Mouse (Mus musculus) mesoderm, embryonic 11.5 days (tissue): Measurements from ENCODE around the gene Celsr1.

Experiments
- DNase-seq: peaks from one replicate; pipeline ENCODE4 v3.0.0-alpha.2; 2012; ENCODE audit warnings: low read depth, low spot score

Gene Celsr1

DNA sequence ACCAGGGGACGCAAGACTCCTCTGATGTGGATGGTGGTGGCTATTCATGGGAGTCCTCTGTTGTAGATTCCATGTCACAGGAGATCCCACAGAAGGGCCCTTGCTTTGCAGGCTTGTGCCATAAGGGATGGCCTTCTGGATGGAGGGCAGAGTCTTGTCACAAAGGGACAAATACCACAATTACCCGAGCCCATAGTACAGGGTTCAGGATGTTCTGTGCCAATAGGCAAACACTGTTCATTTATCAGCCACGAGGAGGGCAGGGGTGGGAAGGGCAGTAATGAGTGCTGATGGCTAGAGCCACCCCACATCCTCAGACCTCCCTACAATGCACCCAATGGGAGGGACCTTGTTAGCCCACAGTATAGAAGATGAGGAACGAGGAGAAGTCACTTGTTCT is 71.9 kb downstream of the Celsr1 start:
- DNase-seq: no peak

DNA sequence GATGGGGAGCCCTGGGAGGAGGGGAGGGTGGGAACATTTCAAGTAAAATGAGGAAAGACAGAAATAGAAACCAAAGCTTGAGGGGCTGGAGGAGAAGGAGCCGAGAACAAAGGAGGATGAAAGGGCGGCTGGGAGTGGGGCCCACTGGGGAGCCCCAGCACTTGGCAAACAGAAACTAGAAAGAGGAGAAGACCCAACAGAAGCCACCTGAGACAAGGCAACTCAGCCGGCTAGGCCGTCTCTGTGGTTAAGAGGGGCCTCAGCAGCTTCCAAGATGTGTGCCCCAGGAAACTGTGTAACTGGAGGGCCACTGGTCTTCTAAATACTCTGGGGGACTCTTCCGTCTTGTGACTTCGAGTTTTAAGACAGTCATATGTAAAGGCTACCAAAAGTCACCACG is 72.4 kb downstream of the Celsr1 start:
- DNase-seq: no peak

DNA sequence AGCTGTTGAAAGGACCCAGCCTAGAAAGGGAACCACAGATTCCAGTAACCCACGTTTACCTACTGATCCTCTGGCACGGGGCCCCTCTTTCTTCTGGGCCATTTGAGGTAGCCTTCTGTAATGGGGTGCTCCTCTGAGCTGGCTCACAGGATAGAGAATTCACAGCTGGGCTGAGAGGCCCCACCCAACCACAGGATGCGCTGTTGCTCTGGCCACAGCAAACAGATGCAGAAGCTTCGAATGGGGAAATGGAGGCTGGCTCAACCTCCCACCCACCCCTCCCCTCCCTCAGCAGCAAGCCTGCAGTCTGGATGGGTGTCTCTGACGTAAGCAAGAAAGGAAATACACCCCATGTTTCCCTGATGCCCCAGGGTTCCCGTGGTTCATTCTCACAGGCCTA is 77.4 kb downstream of the Celsr1 start:
- DNase-seq: no peak

DNA sequence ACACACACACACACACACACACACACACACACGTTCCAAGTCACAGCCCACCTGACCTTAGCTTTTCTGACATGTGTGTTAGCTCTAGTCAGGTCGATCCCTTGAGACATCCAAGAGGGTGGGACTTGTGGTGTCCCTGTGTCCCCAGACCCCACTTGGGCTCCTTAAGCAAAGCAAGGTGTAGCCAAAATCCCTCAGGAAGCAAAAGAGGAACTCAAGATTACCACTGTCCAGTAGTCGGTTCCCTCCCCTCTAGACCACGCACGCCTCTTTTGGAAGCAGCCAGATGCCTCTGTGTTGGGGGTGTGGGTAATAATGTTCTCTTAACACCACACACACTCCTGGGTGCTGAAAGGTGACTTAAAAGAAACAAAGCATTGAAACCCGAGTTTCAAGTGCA is 80.1 kb downstream of the Celsr1 start:
- DNase-seq: no peak

DNA sequence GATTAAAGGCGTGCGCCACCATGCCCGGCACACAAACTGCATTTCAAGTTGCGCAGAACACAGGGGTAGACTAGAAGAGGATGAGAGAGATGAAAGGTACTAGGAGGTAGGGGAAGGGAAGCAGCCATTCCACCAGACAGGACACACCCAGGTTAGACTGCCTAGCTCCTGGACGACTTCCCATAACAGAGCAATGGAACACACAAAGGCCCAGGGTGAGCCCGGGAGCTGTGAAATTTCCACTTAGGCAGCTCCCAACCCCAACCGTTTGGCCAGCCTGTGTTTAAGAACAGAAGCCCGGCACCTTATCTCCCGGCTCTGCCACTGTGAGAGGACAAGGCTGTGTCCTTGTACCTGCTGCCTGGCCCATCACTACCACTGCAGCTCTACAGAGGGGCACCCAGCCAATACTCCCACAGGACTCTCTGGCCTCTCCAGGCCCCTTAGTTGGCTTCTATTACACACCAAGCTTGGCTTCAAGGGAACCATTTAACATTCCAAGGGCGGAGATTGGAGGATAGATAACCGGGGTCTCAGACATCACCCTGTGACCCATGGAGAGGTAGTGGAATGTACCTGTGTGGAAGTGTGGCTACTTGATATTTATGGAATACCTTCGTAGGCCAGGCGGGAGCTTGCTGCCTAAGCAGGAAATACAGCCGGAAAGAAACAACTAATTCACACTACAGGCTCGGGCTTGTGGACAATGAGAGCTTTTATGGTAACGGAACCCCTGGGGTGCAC is 84.0 kb downstream of the Celsr1 start:
- no peak for DNase-seq

DNA sequence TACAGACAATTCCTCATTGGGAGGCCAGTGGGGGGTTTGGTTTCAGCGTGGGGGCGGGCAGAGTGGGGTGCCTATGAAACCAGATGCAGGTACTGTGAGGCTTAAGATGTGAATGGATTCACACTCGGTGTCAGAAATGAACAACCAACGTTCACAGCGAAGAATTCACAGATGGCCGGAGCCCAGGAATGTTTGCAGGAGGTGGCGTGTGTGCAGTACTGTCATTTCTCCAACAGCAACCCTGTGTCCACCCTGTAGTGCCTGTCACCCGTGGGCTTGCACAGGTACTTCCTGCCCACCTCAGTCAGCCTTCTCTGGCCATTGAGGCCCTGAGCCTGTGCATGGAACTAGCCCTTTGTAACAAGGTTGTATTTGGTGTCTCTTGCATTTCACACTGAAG is 85.6 kb downstream of the Celsr1 start:
- DNase-seq: no peak

DNA sequence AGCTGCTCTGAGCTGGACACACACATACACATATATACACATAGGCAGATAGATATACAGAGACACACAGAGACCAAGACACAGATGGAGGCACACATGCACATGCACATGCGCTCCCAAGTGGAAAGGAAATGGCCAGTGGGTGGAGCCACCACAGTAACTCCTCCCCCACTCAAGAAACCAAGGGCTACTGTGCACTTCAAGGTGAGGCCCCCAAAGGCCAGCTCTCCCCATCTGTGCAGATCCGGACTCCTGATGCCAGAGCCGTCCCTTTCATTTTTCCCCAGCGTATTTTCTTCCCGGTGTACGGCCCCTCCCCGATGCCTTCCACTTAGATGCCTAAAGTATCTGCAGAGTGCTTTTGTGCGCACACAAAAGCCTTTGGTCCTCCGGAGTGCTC is 86.0 kb downstream of the Celsr1 start:
- DNase-seq: no peak

DNA sequence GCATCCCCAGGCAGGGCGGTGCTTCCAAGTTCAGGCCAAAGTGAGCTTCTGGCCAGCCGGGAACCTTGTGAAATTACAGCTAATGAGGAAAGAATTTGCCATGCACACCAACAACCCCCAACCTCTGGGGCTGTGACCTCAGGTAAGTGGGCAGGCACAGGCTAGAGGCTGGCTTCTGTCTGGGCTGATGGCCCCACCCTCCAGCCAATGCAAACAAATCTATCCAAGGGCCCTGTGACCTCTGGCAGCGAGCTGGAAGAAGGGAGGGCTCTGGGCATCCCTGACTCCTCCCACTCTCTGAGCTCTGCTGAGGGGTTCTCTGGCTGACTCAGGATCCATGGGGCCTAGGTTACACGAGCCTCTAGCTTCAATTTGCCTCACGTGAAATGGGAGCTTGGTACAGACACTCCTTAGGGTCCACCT is 97.9 kb downstream of the Celsr1 start:
- no peak for DNase-seq

DNA sequence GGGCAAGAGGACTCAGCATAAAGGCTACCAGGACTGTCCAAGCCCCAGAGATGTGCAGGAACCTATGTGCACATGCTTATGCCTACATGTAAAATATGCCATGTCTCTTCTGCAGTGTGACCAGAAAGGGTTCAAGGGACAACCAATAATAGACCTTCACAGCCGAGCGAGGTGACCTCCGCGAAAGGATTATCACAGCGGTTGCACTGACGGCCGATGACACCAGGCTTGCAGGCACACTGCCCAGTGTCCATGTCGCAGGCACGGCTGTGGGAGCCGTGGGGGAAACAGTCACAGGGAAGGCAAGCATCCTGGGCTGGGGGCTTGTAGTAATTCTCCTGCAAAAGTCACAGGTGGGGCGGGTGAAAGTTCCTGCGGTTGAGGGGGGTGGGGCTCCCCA is 105.4 kb downstream of the Celsr1 start:
- no peak for DNase-seq

DNA sequence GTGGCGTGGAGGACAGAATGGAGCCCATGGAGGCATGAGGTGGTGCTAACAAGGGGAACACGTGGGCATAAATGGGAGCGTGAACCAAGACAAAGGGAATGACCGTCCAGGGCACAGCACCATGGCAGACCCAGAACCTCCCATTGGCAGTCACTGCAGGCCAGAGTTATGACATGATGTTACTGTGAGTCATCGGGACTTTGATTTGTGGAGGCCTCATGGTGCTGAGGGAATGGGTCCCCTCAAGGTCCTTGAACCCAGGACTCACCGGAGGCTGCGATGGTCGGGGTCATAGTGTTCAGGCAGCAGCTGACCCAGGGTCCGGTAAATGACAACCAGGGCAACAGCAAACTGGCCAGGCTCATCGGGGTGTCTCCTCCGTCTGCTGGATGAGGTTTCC is 111.7 kb downstream of the Celsr1 start:
- DNase-seq: no peak

DNA sequence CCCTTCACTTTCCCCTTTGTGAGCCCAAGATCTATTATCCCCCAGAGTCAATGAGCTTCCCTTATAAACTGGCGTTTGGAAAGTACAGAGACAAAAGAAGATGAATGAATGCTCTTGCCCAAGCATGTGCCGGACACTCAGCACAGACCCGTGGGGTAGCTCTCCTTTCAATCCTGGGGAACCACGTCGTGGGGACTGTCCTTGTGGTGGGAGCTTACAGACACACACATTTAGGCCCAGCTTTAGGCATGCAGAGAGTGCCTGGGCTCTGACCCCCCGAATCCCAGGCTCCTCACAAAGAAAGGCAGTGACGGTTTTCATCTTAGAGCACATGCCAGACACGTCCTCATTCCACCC is 113.7 kb downstream of the Celsr1 start:
- peak; percentile 45 for DNase-seq

DNA sequence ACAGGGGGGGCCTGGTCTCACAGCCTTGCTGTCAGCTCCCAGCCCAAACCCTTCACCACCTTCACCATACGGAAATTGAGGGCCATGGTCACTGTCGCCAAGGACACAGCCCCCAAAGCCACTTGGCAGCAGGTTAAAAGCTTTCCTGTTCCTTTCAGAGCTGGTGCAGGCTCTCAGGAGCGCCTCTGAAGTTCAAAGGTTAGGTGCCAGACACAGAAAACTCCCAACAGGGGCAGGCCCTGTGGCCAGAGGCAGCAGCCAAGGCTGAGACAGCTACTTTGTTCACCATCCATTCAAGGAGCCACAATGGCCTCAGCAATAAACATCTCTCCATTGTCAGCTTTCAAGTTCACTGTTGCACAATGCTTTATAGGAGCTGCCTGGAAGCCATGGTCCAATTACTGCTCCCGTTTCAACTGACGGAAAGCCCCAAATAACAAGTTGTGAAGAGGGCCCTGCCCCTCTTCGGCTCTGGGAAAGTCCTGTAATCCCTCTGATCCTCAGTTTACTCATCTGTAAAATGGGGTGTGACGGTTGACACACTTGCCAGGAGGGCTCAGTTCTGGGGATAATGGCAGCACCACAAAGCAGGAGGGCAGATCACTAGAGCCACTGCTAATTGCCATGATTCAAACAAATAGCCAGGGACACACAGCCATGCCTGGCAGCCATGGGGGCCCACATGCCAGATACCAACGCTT is 114.2 kb downstream of the Celsr1 start:
- DNase-seq: peak; percentile 50

DNA sequence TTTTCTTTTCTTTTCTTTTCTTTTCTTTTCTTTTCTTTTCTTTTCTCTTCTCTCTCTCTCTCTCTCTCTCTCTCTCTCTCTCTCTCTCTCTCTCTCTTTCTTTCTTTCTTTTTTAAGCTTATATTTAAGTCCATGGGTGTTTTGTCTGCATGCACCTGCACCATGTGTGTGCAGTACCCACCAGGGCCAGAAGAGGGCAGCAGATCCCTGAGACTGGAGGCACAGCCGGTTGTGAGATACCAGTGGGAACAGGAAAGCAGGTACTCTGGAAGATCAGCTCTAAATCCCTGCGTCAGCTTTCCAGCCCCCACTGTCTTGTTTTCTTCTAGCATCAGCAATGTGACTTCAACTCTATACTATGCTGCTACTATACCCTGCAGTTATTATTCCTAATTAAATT is 120.0 kb downstream of the Celsr1 start:
- peak; percentile 81 for DNase-seq

DNA sequence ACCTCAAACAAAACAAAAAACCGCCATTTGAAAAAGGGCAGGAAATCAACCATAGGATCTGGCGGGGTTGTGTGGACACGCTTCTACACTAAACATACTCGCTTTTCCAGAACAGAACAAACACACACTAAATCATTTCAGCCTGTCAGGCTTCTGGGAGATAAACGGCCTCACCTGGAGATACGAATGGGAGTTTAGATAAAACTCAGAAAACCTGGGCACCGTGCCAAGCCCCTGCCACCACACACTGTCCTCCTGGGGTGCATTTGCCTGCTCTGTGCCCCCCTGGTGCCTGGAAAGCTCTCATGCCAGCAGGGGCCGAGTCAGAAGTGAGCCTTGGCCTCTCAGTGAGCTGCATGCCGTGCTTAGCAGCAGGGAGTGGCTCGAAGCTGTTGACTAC is 123.6 kb downstream of the Celsr1 start:
- no peak for DNase-seq

DNA sequence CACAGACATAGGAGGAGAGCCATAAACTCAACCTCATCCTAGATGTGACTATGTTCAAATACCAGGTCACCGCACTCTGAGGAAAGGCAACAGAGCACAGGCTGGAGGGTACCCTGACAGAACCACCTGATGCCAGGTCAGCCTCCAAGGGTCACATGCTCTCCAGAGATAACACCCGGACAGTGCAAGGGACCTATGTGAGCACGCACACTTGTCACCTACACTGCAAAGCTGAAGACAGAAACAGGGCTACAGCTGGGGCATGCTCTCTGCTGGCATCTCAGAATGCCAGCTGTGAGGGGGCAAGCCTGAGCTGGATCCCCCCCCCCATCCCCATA is 124.1 kb downstream of the Celsr1 start:
- no peak for DNase-seq

DNA sequence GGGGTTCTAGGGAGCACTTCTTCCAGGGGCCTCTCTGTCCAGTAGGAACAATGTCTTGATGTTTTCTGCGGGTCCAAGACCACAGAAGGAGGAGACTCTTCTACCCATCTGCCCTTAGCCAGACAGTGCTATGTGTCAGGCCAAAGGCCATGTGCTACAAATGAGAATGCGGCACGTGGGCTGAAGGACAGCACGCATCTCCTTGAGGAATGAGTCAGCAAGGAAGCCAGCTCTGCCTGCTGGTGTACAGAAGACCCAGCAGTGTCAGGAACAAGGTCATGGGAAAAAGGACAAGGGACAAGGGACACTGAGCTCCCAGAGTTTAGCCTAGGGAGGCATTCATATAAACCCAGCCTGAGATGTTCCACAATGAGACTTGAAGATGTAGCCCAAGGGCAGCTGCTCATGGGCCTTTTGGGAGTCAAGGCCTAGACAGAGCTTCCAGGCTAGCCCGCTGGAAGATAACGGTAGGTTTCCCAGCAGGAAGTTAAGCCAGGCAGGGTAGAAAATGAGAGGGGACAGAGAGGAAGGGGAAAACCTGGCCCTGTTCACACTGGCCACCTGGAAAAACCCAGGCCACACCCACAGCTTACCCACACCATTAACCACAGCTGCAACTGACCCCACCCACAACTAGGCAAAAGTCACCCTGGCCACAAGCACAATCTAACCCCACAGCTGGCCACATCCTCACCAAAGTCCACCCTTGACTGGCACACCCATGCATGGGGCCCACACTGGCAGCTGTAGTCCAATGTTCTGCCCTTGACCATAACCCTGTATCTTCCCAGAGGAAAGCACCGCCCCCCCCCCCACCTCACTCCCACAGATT is 124.7 kb downstream of the Celsr1 start:
- DNase-seq: no peak

DNA sequence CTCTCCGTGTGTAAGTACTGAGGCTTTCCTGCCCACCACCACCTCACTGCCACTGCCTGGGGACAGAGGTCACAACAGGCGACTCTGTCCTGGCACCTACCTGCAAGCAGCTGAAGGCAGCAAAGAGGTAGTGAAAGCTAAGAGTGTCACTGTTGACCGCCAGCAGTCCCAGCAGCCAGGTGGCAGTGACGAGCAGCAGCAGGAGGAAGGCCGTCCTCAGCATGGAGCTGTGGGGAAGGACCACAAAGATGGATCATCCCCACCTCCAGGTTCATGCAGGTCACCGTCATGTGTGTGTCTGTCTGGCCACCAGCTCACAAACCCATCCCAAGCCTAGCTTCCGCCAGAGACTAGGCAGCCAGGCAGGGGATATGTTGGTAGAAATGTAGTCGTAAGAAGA is 129.8 kb downstream of the Celsr1 start:
- DNase-seq: no peak

DNA sequence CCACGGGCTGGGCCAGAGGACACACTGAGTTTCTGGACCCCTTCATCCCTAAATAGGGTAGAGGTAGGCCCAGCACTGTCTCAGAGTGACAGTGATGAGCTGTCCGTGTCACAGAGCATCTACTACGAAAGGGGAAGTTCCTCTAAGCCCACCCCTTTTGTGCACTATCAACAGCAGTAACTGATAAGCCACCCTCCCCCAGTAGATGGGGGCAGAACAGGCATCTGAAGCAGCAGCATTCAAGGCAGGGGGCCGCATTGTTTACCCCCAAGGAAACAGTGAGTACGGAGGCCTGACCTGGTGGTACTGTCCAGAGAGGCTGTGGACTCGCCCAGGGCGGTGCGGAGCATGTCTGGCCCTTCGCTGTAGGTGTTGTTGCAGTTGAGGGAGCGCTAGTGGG is 131.1 kb downstream of the Celsr1 start:
- no peak for DNase-seq

DNA sequence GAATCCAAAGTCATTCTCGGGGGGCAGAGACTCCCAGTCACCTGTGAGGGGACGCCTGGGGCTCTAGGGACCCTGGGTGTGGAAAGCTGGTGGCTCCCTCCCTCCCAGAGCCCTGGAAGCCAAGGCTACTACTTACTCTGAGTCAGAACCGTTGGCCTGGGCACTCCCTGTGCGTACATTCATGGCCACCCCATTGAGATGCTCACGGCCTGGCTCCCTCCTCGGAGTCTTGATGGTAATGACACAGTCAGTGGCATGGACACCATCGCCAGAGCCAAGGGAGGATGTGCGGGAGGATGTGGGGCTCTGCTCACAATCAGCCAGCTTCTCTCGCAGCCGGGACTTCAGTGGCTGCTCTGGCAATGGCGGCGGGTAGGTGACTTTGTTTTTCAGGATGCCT is 132.8 kb downstream of the Celsr1 start:
- no peak for DNase-seq

DNA sequence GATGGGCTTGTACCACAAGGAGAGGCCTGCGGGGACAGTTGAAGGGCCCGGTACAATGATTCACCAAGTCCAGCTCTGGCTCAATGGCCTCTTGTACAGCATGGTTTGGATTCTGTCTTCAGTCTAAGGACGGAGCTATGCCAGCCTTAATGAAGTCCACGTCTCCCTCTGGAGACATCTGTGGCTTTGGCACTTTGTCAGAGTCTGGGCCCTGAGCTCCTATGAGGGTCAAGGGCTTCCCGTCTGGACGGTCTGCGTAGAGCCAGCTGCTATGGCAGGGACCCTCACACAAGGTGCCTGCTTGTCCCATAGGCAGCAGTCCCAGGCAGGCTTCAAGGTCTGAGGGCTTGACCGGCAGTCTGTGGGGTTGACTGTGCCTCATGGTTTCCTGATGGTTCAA is 133.3 kb downstream of the Celsr1 start:
- no peak for DNase-seq

DNA sequence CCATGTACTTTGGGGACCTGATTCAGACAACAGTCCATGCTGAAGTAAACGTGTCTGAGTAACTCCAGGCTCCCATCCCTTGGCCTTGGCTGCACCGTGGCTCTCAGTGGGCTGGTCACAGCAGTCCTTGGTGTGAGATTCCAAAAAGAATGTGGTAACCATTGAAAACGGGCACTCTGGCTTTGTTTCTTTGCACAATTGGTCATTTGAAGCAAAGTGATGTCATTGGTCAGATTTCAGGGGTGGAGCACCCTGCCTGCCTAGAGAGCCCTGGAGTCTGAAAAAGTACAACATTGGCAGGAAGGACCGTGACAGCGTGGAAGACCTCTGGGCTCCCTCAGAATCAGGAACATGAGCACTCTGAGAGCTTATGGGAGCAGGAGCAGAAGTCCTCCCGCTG is 134.2 kb downstream of the Celsr1 start:
- DNase-seq: no peak

DNA sequence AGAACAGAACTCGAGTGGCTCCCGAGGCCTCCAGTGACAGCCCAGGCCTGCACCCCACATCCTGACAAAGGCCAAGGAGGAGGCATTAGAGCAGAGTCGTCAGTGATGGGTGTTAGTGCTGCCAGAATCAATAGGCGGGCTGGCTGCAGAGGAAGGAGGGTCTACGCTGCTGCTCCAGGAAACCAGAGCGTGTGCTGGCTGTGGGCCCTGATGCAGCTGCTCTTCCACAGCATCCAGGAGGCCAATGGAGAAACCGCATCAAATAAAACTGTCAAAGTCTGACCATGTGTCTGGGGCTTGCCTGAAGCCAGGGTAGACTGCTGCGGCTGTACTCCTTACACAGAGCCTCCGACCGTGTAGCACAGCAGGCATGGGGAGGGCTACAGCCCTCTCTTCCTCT is 136.5 kb downstream of the Celsr1 start:
- no peak for DNase-seq

DNA sequence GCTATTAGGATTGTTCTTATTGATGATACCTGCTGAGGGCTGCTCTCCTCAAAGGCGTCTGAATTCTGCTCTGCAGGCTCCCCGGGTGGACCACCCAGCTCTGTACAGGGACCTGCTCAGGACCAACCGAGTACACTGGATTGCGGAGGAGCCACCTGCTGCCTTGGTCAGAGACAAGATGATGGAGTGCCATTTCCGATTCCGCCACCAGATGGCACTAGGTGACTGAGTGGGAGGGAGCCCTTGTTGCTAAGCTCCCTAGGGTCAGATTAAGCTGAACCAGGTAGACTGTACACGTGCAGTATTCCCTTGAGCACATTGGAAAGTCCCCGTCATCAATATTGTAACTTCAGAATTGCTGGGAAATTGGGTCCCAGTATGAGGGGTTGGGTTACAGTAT is 137.3 kb downstream of the Celsr1 start:
- peak; percentile 79 for DNase-seq
